In the genomic region with DNA sequence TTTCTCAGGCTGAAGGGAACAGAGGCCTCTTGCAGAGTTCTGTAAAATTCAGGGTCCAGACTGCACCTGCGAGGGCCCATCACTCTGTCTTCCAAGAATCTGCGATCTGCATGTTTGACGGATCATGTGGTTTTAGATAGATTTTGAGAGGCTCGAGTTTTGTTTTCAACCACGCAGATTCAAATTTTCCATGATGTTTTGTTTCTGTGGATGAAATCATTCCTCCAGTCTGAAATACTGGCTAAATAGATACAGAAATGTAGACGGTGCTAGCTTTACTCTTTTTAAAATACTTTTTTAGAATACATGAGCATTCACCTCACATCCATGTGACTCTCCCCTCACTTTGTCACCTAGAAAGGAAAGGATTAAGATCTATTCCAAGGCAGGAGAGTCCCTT, we compare ENCODE assay signal across 16 mouse cellular contexts.
"Had no signal": no experiment of that assay in that cellular context is flagged by ENCODE, and none has a peak within 500 bp of the region (broad histone marks: within the 10 kb centered on the region; RNA-seq: fewer than 3 reads in every experiment).

No protein-coding gene starts in this region.

- DNase-seq: lung, adult 18-20 months; lung, embryonic 14.5 days; lung, postnatal 10 days; lung, postnatal 4 days; retina, postnatal 1 day; right cerebral cortex, adult 18-20 months; right cerebral cortex, postnatal 25 days; right cerebral cortex, postnatal 4 days; spleen, adult 18-20 months; thymus, adult 18-20 months; thymus, postnatal 14 days; thymus, postnatal 36 days had no signal

- H3K4me3 ChIP-seq: midbrain, embryonic 10.5 days; midbrain, embryonic 12.5 days; midbrain, embryonic 15.5 days; neural tube, embryonic 12.5 days had no signal

- H3K9ac ChIP-seq: lung, embryonic 14.5 days; midbrain, embryonic 12.5 days; midbrain, embryonic 15.5 days; neural tube, embryonic 12.5 days had no signal

- H3K4me1 ChIP-seq: midbrain, embryonic 12.5 days; midbrain, embryonic 15.5 days; neural tube, embryonic 12.5 days had no signal

- H3K4me2 ChIP-seq: lung, embryonic 14.5 days; midbrain, embryonic 12.5 days; midbrain, embryonic 15.5 days; neural tube, embryonic 12.5 days had no signal

- H3K9me3 ChIP-seq: midbrain, embryonic 10.5 days; midbrain, embryonic 12.5 days; midbrain, embryonic 15.5 days; neural tube, embryonic 12.5 days had no signal

- H3K27ac ChIP-seq: midbrain, embryonic 10.5 days; midbrain, embryonic 12.5 days; midbrain, embryonic 15.5 days; neural tube, embryonic 12.5 days had no signal

- H3K36me3 ChIP-seq: midbrain, embryonic 10.5 days; midbrain, embryonic 12.5 days; midbrain, embryonic 15.5 days; neural tube, embryonic 12.5 days had no signal

- H3K27me3 ChIP-seq: midbrain, embryonic 12.5 days; midbrain, embryonic 15.5 days had no signal

- ATAC-seq: midbrain, embryonic 15.5 days had no signal
